44 mouse cellular contexts compared by ENCODE assay signal in genomic region chr5:145088186-145088585, GRCm38 (mm10). TPM values are rescaled to one million over a fixed set of nuclear protein-coding genes. Genes with fewer than 3 reads are reported as not detected.
A peak's percentile ranks its signal among the peaks of the same experiment; 100 is the strongest.
DNase-seq lines count a peak whose midpoint lies in the region; ATAC-seq and TF ChIP-seq lines count a peak whose summit lies in the region.
"Had no signal": no experiment of that assay in that cellular context is flagged by ENCODE, and none has a peak within 500 bp of the region (broad histone marks: within the 10 kb centered on the region; RNA-seq: fewer than 3 reads in every experiment).

No protein-coding gene starts in this region.

- peaks cover 52% of the 10 kb centered on the region for H3K79me2 ChIP-seq in MEL (ENCODE audit: control insufficient read depth, insufficient read depth, low read length, poor library complexity)

- no peak overlapping the region for H3K9ac ChIP-seq in liver, postnatal 0 days (replicated peaks)
- no peak overlapping the region for H3K9ac ChIP-seq in MEL (ENCODE audit: control insufficient read depth, low read depth, low read length, poor library complexity, severe bottlenecking)
- H3K9ac ChIP-seq: embryonic facial prominence, embryonic 15.5 days; forebrain, embryonic 12.5 days; heart, embryonic 12.5 days; intestine, embryonic 15.5 days; liver, embryonic 13.5 days; neural tube, embryonic 13.5 days had no signal

- no peak for TF ChIP-seq RAD21 in MEL (IDR thresholded peaks at IDR 0.05; ENCODE audit: low read depth, low read length)

- no peak overlapping the region for H3K27ac ChIP-seq in liver, postnatal 0 days (ENCODE audit: low read depth)
- H3K27ac ChIP-seq in MEL (ENCODE audit: control insufficient read depth, low read depth, low read length), result no peak overlapping the region
- H3K27ac ChIP-seq in hindbrain, embryonic 10.5 days, result no peak overlapping the region
- H3K27ac ChIP-seq: embryonic facial prominence, embryonic 10.5 days; embryonic facial prominence, embryonic 15.5 days; forebrain, embryonic 12.5 days; intestine, embryonic 15.5 days; kidney, postnatal 0 days; liver, embryonic 13.5 days; midbrain, embryonic 10.5 days; neural tube, embryonic 13.5 days had no signal

- peak; percentile 38 for DNase-seq in CD4-positive, CD25-positive, alpha-beta regulatory T cell, adult 2 months (ENCODE audit: low read depth, low spot score)
- no peak for DNase-seq in liver, postnatal 0 days
- DNase-seq in liver (no peak), MEL (ENCODE audit: low read depth, low spot score) (peak; percentile 56)
- DNase-seq in naive thymus-derived CD4-positive, alpha-beta T cell, adult 2 months (ENCODE audit: low read depth), result peak; percentile 29
- DNase-seq in right cerebral cortex, postnatal 4 days, result no peak
- DNase-seq in hindbrain, embryonic 10.5 days (ENCODE audit: low spot score), result no peak
- DNase-seq: adrenal gland, adult 2 months; adrenal gland, postnatal 36 days; cerebellum, adult 18-20 months; cerebellum, postnatal 14 days; gastrocnemius, postnatal 25 days; heart, adult 18-20 months; kidney, adult 2 months; layer of hippocampus, adult 9-11 months; left cerebral cortex, postnatal 4 days; liver, embryonic 13.5 days; lung, adult 2 months; lung, postnatal 14 days; thymus, adult 18-20 months; thymus, postnatal 25 days had no signal

- no peak for ATAC-seq in CD4-positive, CD25-positive, alpha-beta regulatory T cell, adult 4 months
- ATAC-seq in liver, postnatal 0 days, result no peak
- ATAC-seq: activated CD4-positive, CD25-positive, alpha-beta regulatory T cell, adult 4 months; hindbrain, embryonic 16.5 days; intestine, embryonic 15.5 days; midbrain, embryonic 16.5 days had no signal

- no peak for TF ChIP-seq EP300 in liver, postnatal 0 days (IDR thresholded peaks at IDR 0.05; ENCODE audit: low read depth)
- TF ChIP-seq EP300 in MEL (IDR thresholded peaks at IDR 0.05; ENCODE audit: low read depth in 1 of 2, low read length in 2 of 2), result no peak

- H3K4me1 ChIP-seq in liver, postnatal 0 days (ENCODE audit: insufficient read depth), result peaks cover 17% of the 10 kb centered on the region
- peaks cover 15 to 24% of the 10 kb centered on the region in 2 experiments for H3K4me1 ChIP-seq in MEL (ENCODE audit: control insufficient read depth in 1 of 2, insufficient read depth in 2 of 2, low read length in 2 of 2)
- peaks cover 15% of the 10 kb centered on the region for H3K4me1 ChIP-seq in hindbrain, embryonic 10.5 days (replicated peaks)

- TF ChIP-seq POLR2A in MEL (IDR thresholded peaks at IDR 0.05; ENCODE audit: control insufficient read depth in 1 of 2, insufficient read depth in 1 of 2, low read depth in 1 of 2, low read length in 2 of 2, poor library complexity in 1 of 2), result no peak

- no peaks in the 10 kb centered on the region for H3K27me3 ChIP-seq in liver, postnatal 0 days (ENCODE audit: insufficient read depth, low read length)
- no peaks in the 10 kb centered on the region for H3K27me3 ChIP-seq in MEL (ENCODE audit: control insufficient read depth in 1 of 2, insufficient read depth in 2 of 2, low read length in 2 of 2)
- no peaks in the 10 kb centered on the region for H3K27me3 ChIP-seq in hindbrain, embryonic 10.5 days (ENCODE audit: insufficient read depth, poor library complexity, severe bottlenecking)
- H3K27me3 ChIP-seq: embryonic facial prominence, embryonic 15.5 days; forebrain, embryonic 12.5 days; heart, embryonic 12.5 days; intestine, embryonic 15.5 days; liver, embryonic 13.5 days; neural tube, embryonic 13.5 days had no signal

- peaks cover 26% of the 10 kb centered on the region for H3K36me3 ChIP-seq in liver, postnatal 0 days (replicated peaks; ENCODE audit: insufficient read depth, low read length)
- peaks cover 25 to 30% of the 10 kb centered on the region in 2 experiments for H3K36me3 ChIP-seq in MEL (ENCODE audit: control insufficient read depth in 1 of 2, insufficient read depth in 2 of 2, low read length in 2 of 2)
- H3K36me3 ChIP-seq in hindbrain, embryonic 10.5 days, result peaks cover 50% of the 10 kb centered on the region

- H3K9me3 ChIP-seq in liver, postnatal 0 days (ENCODE audit: low read length), result no peaks in the 10 kb centered on the region
- no peaks in the 10 kb centered on the region for H3K9me3 ChIP-seq in MEL (replicated peaks; ENCODE audit: insufficient read depth, low read length)
- peaks cover 5% of the 10 kb centered on the region; the same call in 1 of the 2 replicates for H3K9me3 ChIP-seq in hindbrain, embryonic 10.5 days
- H3K9me3 ChIP-seq: embryonic facial prominence, embryonic 10.5 days; embryonic facial prominence, embryonic 15.5 days; forebrain, embryonic 12.5 days; heart, embryonic 12.5 days; intestine, embryonic 15.5 days; liver, embryonic 13.5 days; midbrain, embryonic 10.5 days; neural tube, embryonic 13.5 days had no signal

- WGBS in liver, postnatal 0 days (ENCODE audit: insufficient replicate concordance), result 88% methylated on average over 2 of the region's 2 CpGs
- 96% methylated on average over 2 of the region's 2 CpGs for WGBS in hindbrain, embryonic 10.5 days

- TF ChIP-seq CTCF in liver, postnatal 0 days (IDR thresholded peaks at IDR 0.05; ENCODE audit: low read depth), result 0 out of 2 replicates have a peak, but pooled peaks have one; percentile 17
- TF ChIP-seq CTCF in MEL (IDR thresholded peaks at IDR 0.05 in 2 of 3, conservative IDR thresholded peaks at IDR 0.05 in 1 of 3; ENCODE audit: control insufficient read depth in 1 of 3, insufficient read depth in 1 of 3, low read depth in 2 of 3, low read length in 3 of 3, poor library complexity in 1 of 3, severe bottlenecking in 1 of 3), result peak; percentile 31 to 38 (median 37); a peak in 5 of 6 replicates

- H3K4me2 ChIP-seq in liver, postnatal 0 days (ENCODE audit: low read depth, low read length), result no peak overlapping the region
- H3K4me2 ChIP-seq: embryonic facial prominence, embryonic 15.5 days; forebrain, embryonic 12.5 days; heart, embryonic 12.5 days; intestine, embryonic 15.5 days; liver, embryonic 13.5 days; neural tube, embryonic 13.5 days had no signal

- H3K4me3 ChIP-seq in liver, postnatal 0 days (ENCODE audit: low read depth, low read length), result no peak overlapping the region
- no peak overlapping the region for H3K4me3 ChIP-seq in MEL (ENCODE audit: control insufficient read depth in 1 of 2, insufficient read depth in 1 of 2, low read depth in 2 of 2, low read length in 2 of 2)
- no peak overlapping the region for H3K4me3 ChIP-seq in hindbrain, embryonic 10.5 days
- H3K4me3 ChIP-seq: embryonic facial prominence, embryonic 10.5 days; embryonic facial prominence, embryonic 15.5 days; forebrain, embryonic 12.5 days; heart, embryonic 12.5 days; intestine, embryonic 15.5 days; liver, embryonic 13.5 days; midbrain, embryonic 10.5 days; myocyte; neural tube, embryonic 13.5 days had no signal

TF ChIP-seq in MEL, 35 proteins besides CTCF, POLR2A, EP300 and RAD21 (continues in another document):
- TF ChIP-seq GABPA (IDR thresholded peaks at IDR 0.05; ENCODE audit: low read depth, low read length) (no peak), MAX (IDR thresholded peaks at IDR 0.05; ENCODE audit: low read length) (no peak), CHD1 (IDR thresholded peaks at IDR 0.05; ENCODE audit: low read depth, low read length) (no peak), SIN3A (IDR thresholded peaks at IDR 0.05; ENCODE audit: low read length) (no peak), ZC3H11A (IDR thresholded peaks at IDR 0.05; ENCODE audit: low read depth, low read length) (no peak), TBP (IDR thresholded peaks at IDR 0.05; ENCODE audit: low read depth, low read length) (no peak)

RNA-seq across cellular contexts. Expression of gene Kpna7, which starts 4.4 kb away (rescaled TPM):
- polyA plus RNA-seq in CD4-positive, CD25-positive, alpha-beta regulatory T cell, adult 4 months (2017; shearing (Covaris generic)), result not detected
- polyA plus RNA-seq in liver, postnatal 0 days (2015; fragmentation: Nextera tagmentation; extraction: Ambion mirVana), result not detected in 2 replicates
- total RNA-seq in MEL (2012; rRNA removed), result 0.35 and 2.5 TPM in 2 replicates
- polyA plus RNA-seq in MEL (2012; ENCODE audit: insufficient read depth in 1 of 2, insufficient read length in 2 of 2, low read depth in 1 of 2, low replicate concordance in 2 of 2, missing spikeins in 1 of 2), result 1 to 10 TPM in 1 of 2 experiments, not detected in 1; 2.2 TPM
- polyA plus RNA-seq in hindbrain, embryonic 10.5 days (2016; fragmentation: Nextera tagmentation; extraction: Ambion mirVana), result not detected in 2 replicates
- total RNA-seq: adrenal gland, adult 2 months; adrenal gland, postnatal 36 days; G1E; gastrocnemius, postnatal 25 days; heart, adult 18-20 months; hematopoietic stem cell, adult 5-6 weeks; left cerebral cortex, adult 18-20 months; left cerebral cortex, postnatal 4 days; megakaryocyte progenitor cell, adult 5-6 weeks had no signal
- polyA plus RNA-seq: activated CD4-positive, CD25-positive, alpha-beta regulatory T cell, adult 4 months; adrenal gland, adult 2 months; brain, embryonic 14.5 days; embryonic facial prominence, embryonic 15.5 days; forebrain, embryonic 12.5 days; G1E; heart, embryonic 12.5 days; heart, postnatal 0 days; hindbrain, embryonic 16.5 days; kidney, adult 2 months; kidney, postnatal 0 days; large intestine, adult 2 months; limb, embryonic 14.5 days; lung, adult 2 months; midbrain, embryonic 10.5 days; midbrain, embryonic 16.5 days; myocyte; neural tube, embryonic 13.5 days; small intestine, adult 2 months had no signal

RNA-seq across cellular contexts. Expression of gene Arpc1a, which starts 4.6 kb away (rescaled TPM):
- 100 to 1,000 TPM in 1 of 2 experiments, 10 to 100 TPM in 1; 95.9 to 105 TPM for polyA plus RNA-seq in CD4-positive, CD25-positive, alpha-beta regulatory T cell, adult 4 months (2017; shearing (Covaris generic))
- 49.1 and 51.1 TPM in 2 replicates for polyA plus RNA-seq in liver, postnatal 0 days (2015; fragmentation: Nextera tagmentation; extraction: Ambion mirVana)
- total RNA-seq in MEL (2012; rRNA removed), result 85.8 and 96.9 TPM in 2 replicates
- polyA plus RNA-seq in MEL (2012; ENCODE audit: insufficient read depth in 1 of 2, insufficient read length in 2 of 2, low read depth in 1 of 2, low replicate concordance in 2 of 2, missing spikeins in 1 of 2), result 100 to 1,000 TPM; 187 to 306 TPM
- 145 and 159 TPM in 2 replicates for polyA plus RNA-seq in hindbrain, embryonic 10.5 days (2016; fragmentation: Nextera tagmentation; extraction: Ambion mirVana)

RNA-seq across cellular contexts. Expression of gene Arpc1b, which starts 25.8 kb away (rescaled TPM):
- 1,000 to 10,000 TPM in 1 of 2 experiments, 100 to 1,000 TPM in 1; 777 to 1,415 TPM for polyA plus RNA-seq in CD4-positive, CD25-positive, alpha-beta regulatory T cell, adult 4 months (2017; shearing (Covaris generic))
- polyA plus RNA-seq in liver, postnatal 0 days (2015; fragmentation: Nextera tagmentation; extraction: Ambion mirVana), result 157 and 181 TPM in 2 replicates
- total RNA-seq in MEL (2012; rRNA removed), result 432 and 582 TPM in 2 replicates
- 100 to 1,000 TPM; 143 to 708 TPM for polyA plus RNA-seq in MEL (2012; ENCODE audit: insufficient read depth in 1 of 2, insufficient read length in 2 of 2, low read depth in 1 of 2, low replicate concordance in 2 of 2, missing spikeins in 1 of 2)
- 107 and 126 TPM in 2 replicates for polyA plus RNA-seq in hindbrain, embryonic 10.5 days (2016; fragmentation: Nextera tagmentation; extraction: Ambion mirVana)

RNA-seq across cellular contexts. Expression of gene 1700018F24Rik, which starts 45.4 kb away (rescaled TPM):
- not detected for polyA plus RNA-seq in CD4-positive, CD25-positive, alpha-beta regulatory T cell, adult 4 months (2017; shearing (Covaris generic))
- polyA plus RNA-seq in liver, postnatal 0 days (2015; fragmentation: Nextera tagmentation; extraction: Ambion mirVana), result not detected in 2 replicates
- not detected in 2 replicates for total RNA-seq in MEL (2012; rRNA removed)
- polyA plus RNA-seq in MEL (2012; ENCODE audit: insufficient read depth in 1 of 2, insufficient read length in 2 of 2, low read depth in 1 of 2, low replicate concordance in 2 of 2, missing spikeins in 1 of 2), result not detected
- not detected in 2 replicates for polyA plus RNA-seq in hindbrain, embryonic 10.5 days (2016; fragmentation: Nextera tagmentation; extraction: Ambion mirVana)
- total RNA-seq: adrenal gland, adult 2 months; adrenal gland, postnatal 36 days; G1E; gastrocnemius, postnatal 25 days; heart, adult 18-20 months; hematopoietic stem cell, adult 5-6 weeks; left cerebral cortex, adult 18-20 months; left cerebral cortex, postnatal 4 days; megakaryocyte progenitor cell, adult 5-6 weeks had no signal
- polyA plus RNA-seq: activated CD4-positive, CD25-positive, alpha-beta regulatory T cell, adult 4 months; adrenal gland, adult 2 months; brain, embryonic 14.5 days; embryonic facial prominence, embryonic 10.5 days; forebrain, embryonic 12.5 days; G1E; heart, embryonic 12.5 days; heart, postnatal 0 days; hindbrain, embryonic 16.5 days; intestine, embryonic 15.5 days; kidney, adult 2 months; kidney, postnatal 0 days; large intestine, adult 2 months; limb, embryonic 14.5 days; liver, embryonic 13.5 days; lung, adult 2 months; midbrain, embryonic 10.5 days; midbrain, embryonic 16.5 days; myocyte; neural tube, embryonic 13.5 days; small intestine, adult 2 months; stomach, embryonic 16.5 days had no signal

RNA-seq across cellular contexts. Expression of gene Pdap1, which starts 51.9 kb away (rescaled TPM):
- 10 to 100 TPM; 31.1 to 50.9 TPM for polyA plus RNA-seq in CD4-positive, CD25-positive, alpha-beta regulatory T cell, adult 4 months (2017; shearing (Covaris generic))
- polyA plus RNA-seq in liver, postnatal 0 days (2015; fragmentation: Nextera tagmentation; extraction: Ambion mirVana), result 32.5 and 34.0 TPM in 2 replicates
- total RNA-seq in MEL (2012; rRNA removed), result 104 and 106 TPM in 2 replicates
- 100 to 1,000 TPM in 1 of 2 experiments, not detected in 1; 301 TPM for polyA plus RNA-seq in MEL (2012; ENCODE audit: insufficient read depth in 1 of 2, insufficient read length in 2 of 2, low read depth in 1 of 2, low replicate concordance in 2 of 2, missing spikeins in 1 of 2)
- polyA plus RNA-seq in hindbrain, embryonic 10.5 days (2016; fragmentation: Nextera tagmentation; extraction: Ambion mirVana), result 130 and 135 TPM in 2 replicates

Comparison
In these comparisons a context has a peak if more than half of its experiments do, and no peak if none do; other contexts are left out.
1. DNase-seq: peak in CD4-positive, CD25-positive, alpha-beta regulatory T cell, adult 2 months (single experiment), MEL (single experiment) and naive thymus-derived CD4-positive, alpha-beta T cell, adult 2 months (single experiment); none in liver, postnatal 0 days (single experiment), liver (single experiment), right cerebral cortex, postnatal 4 days (single experiment) and hindbrain, embryonic 10.5 days (single experiment).